Mouse (Mus musculus): ENCODE measurements around the gene Rhot2. TPM values are rescaled to one million over a fixed set of nuclear protein-coding genes. Genes with fewer than 3 reads are reported as not detected.

Rhot2 gene
- total and polyA plus RNA-seq, 3 experiments: 17.7 to 142 (median 31.2) TPM

GRCm38 (mm10) chr17:25832436-25833290, 12.0 kb downstream of the Rhot2 start:
- DNase-seq (ENCODE audit: low spot score) (peak; percentile 99), ATAC-seq (ENCODE audit: extremely low read depth, insufficient number of reproducible peaks, low FRiP score, poor library complexity, severe bottlenecking) (peak; percentile 92)
- peaks cover 85% of the 10 kb centered on the region for H3K36me3 ChIP-seq (replicated peaks)

GRCm38 (mm10) chr17:25831451-25832281, 13.0 kb downstream of the Rhot2 start:
- Histone ChIP-seq H3K36me3 (replicated peaks) (peaks cover 85% of the 10 kb centered on the region), H3K4me3 (ENCODE audit: low read depth, low read length) (peak overlapping the region; percentile 81), H3K9me3 (replicated peaks) (no peaks in the 10 kb centered on the region), H3K4me1 (ENCODE audit: insufficient read depth, low read depth, low read length) (peaks cover 84% of the 10 kb centered on the region), H3K27me3 (ENCODE audit: insufficient read depth, low read length) (no peaks in the 10 kb centered on the region)
- no peak for TF ChIP-seq GATA1 (IDR thresholded peaks at IDR 0.05; ENCODE audit: borderline replicate concordance, low read length)
- TF ChIP-seq GATA2 (IDR thresholded peaks at IDR 0.05; ENCODE audit: borderline replicate concordance, low read depth, low read length): no peak
- TF ChIP-seq TAL1 (conservative IDR thresholded peaks at IDR 0.05; ENCODE audit: low read depth, low read length): no peak
- no peak for TF ChIP-seq POLR2AphosphoS5 (IDR thresholded peaks at IDR 0.05; ENCODE audit: insufficient replicate concordance, low read depth, low read length)
- no peak for TF ChIP-seq CTCF (IDR thresholded peaks at IDR 0.05; ENCODE audit: low read depth, low read length)
- DNase-seq (ENCODE audit: low spot score): no peak
- no peak for ATAC-seq (ENCODE audit: extremely low read depth, insufficient number of reproducible peaks, low FRiP score, poor library complexity, severe bottlenecking)

More at GRCm38 (mm10) chr17:25832436-25833290, 12.0 kb downstream of the Rhot2 start:
- Histone ChIP-seq H3K27me3 (ENCODE audit: insufficient read depth, low read length) (no peaks in the 10 kb centered on the region), H3K4me3 (ENCODE audit: low read depth, low read length) (peak overlapping the region; percentile 81), H3K4me1 (ENCODE audit: insufficient read depth, low read depth, low read length) (peaks cover 83% of the 10 kb centered on the region), H3K9me3 (replicated peaks) (no peaks in the 10 kb centered on the region)
- TF ChIP-seq TAL1 (conservative IDR thresholded peaks at IDR 0.05; ENCODE audit: low read depth, low read length): no peak

- ATAC-seq (ENCODE audit: extremely low read depth, insufficient number of reproducible peaks, low FRiP score, poor library complexity, severe bottlenecking): no peak
These were observed 13.7 kb downstream of the Rhot2 start for GRCm38 (mm10) chr17:25830806-25831431.

GRCm38 (mm10) chr17:25830200-25830753, 14.4 kb downstream of the Rhot2 start:
- Histone ChIP-seq H3K9me3 (replicated peaks) (no peaks in the 10 kb centered on the region), H3K36me3 (replicated peaks) (peaks cover 85% of the 10 kb centered on the region), H3K27me3 (ENCODE audit: insufficient read depth, low read length) (no peaks in the 10 kb centered on the region), H3K4me3 (ENCODE audit: low read depth, low read length) (peak overlapping the region; percentile 21; the same call in 1 of the 2 replicates), H3K4me1 (ENCODE audit: insufficient read depth, low read depth, low read length) (peaks cover 84% of the 10 kb centered on the region)
- ATAC-seq (ENCODE audit: extremely low read depth, insufficient number of reproducible peaks, low FRiP score, poor library complexity, severe bottlenecking): no peak
- TF ChIP-seq TAL1 (conservative IDR thresholded peaks at IDR 0.05; ENCODE audit: low read depth, low read length) (no peak), GATA1 (IDR thresholded peaks at IDR 0.05; ENCODE audit: borderline replicate concordance, low read length) (no peak), GATA2 (IDR thresholded peaks at IDR 0.05; ENCODE audit: borderline replicate concordance, low read depth, low read length) (no peak), POLR2AphosphoS5 (IDR thresholded peaks at IDR 0.05; ENCODE audit: insufficient replicate concordance, low read depth, low read length) (no peak), CTCF (IDR thresholded peaks at IDR 0.05; ENCODE audit: low read depth, low read length) (no peak)
- no peak for DNase-seq (ENCODE audit: low spot score)

More at GRCm38 (mm10) chr17:25830806-25831431, 13.7 kb downstream of the Rhot2 start:
- Histone ChIP-seq H3K4me1 (ENCODE audit: insufficient read depth, low read depth, low read length) (peaks cover 84% of the 10 kb centered on the region), H3K4me3 (ENCODE audit: low read depth, low read length) (peak overlapping the region; percentile 81; the same call in 1 of the 2 replicates), H3K36me3 (replicated peaks) (peaks cover 85% of the 10 kb centered on the region), H3K27me3 (ENCODE audit: insufficient read depth, low read length) (no peaks in the 10 kb centered on the region), H3K9me3 (replicated peaks) (no peaks in the 10 kb centered on the region)
- TF ChIP-seq GATA1 (IDR thresholded peaks at IDR 0.05; ENCODE audit: borderline replicate concordance, low read length) (no peak), TAL1 (conservative IDR thresholded peaks at IDR 0.05; ENCODE audit: low read depth, low read length) (no peak), GATA2 (IDR thresholded peaks at IDR 0.05; ENCODE audit: borderline replicate concordance, low read depth, low read length) (no peak), POLR2AphosphoS5 (IDR thresholded peaks at IDR 0.05; ENCODE audit: insufficient replicate concordance, low read depth, low read length) (no peak), CTCF (IDR thresholded peaks at IDR 0.05; ENCODE audit: low read depth, low read length) (no peak)
- DNase-seq (ENCODE audit: low spot score): no peak

- Histone ChIP-seq H3K36me3 (replicated peaks) (peaks cover 85% of the 10 kb centered on the region), H3K4me1 (ENCODE audit: insufficient read depth, low read depth, low read length) (peaks cover 84% of the 10 kb centered on the region)
- no peak for ATAC-seq (ENCODE audit: extremely low read depth, insufficient number of reproducible peaks, low FRiP score, poor library complexity, severe bottlenecking)
These were observed 15.1 kb downstream of the Rhot2 start for GRCm38 (mm10) chr17:25829558-25830017.

More at GRCm38 (mm10) chr17:25829558-25830017, 15.1 kb downstream of the Rhot2 start:
- no peaks in the 10 kb centered on the region for H3K27me3 ChIP-seq (ENCODE audit: insufficient read depth, low read length)
- no peak for DNase-seq (ENCODE audit: low spot score)
- no peaks in the 10 kb centered on the region for H3K9me3 ChIP-seq (replicated peaks)
- H3K4me3 ChIP-seq (ENCODE audit: low read depth, low read length): no peak overlapping the region
- TF ChIP-seq GATA1 (IDR thresholded peaks at IDR 0.05; ENCODE audit: borderline replicate concordance, low read length): no peak
- no peak for TF ChIP-seq POLR2AphosphoS5 (IDR thresholded peaks at IDR 0.05; ENCODE audit: insufficient replicate concordance, low read depth, low read length)
- TF ChIP-seq GATA2 (IDR thresholded peaks at IDR 0.05; ENCODE audit: borderline replicate concordance, low read depth, low read length): no peak
- TF ChIP-seq TAL1 (conservative IDR thresholded peaks at IDR 0.05; ENCODE audit: low read depth, low read length): no peak
- no peak for TF ChIP-seq CTCF (IDR thresholded peaks at IDR 0.05; ENCODE audit: low read depth, low read length)
